Mouse (Mus musculus): ENCODE results near the gene Pdlim4.
"Not testable (repeated sequence)": the region's sequence is repeated elsewhere in the genome, so short reads cannot be mapped to it uniquely, and the experiment has no call there.

Pdlim4 gene

GRCm38 (mm10) chr11:54060316-54060715 lies 8.5 kb downstream of the Pdlim4 start:
- DNase-seq: no peak

- DNase-seq: peak in 1 of 2 experiments; percentile 23
Measured at GRCm38 (mm10) chr11:54059526-54059925, 9.3 kb downstream of the Pdlim4 start.

- DNase-seq: peak; percentile 62 to 72
Measured at GRCm38 (mm10) chr11:54058643-54059042, 10.2 kb downstream of the Pdlim4 start.

- DNase-seq: peak in 1 of 2 experiments; percentile 22
Measured at GRCm38 (mm10) chr11:54058056-54058617, 10.7 kb downstream of the Pdlim4 start.

- DNase-seq: no peak
Measured at GRCm38 (mm10) chr11:54057428-54057827, 11.4 kb downstream of the Pdlim4 start.

- DNase-seq: peak; percentile 48 to 69
Measured at GRCm38 (mm10) chr11:54056132-54056531, 12.7 kb downstream of the Pdlim4 start.

GRCm38 (mm10) chr11:54054257-54054656 lies 14.6 kb downstream of the Pdlim4 start:
- peak; percentile 52 to 70 for DNase-seq

- DNase-seq: no peak
Measured at GRCm38 (mm10) chr11:54053090-54053489, 15.7 kb downstream of the Pdlim4 start.

- no peak for DNase-seq
Measured at GRCm38 (mm10) chr11:54052128-54052527, 16.7 kb downstream of the Pdlim4 start.

GRCm38 (mm10) chr11:54051161-54051560 lies 17.7 kb downstream of the Pdlim4 start:
- no peak for DNase-seq

GRCm38 (mm10) chr11:54050205-54050604 lies 18.6 kb downstream of the Pdlim4 start:
- DNase-seq: no peak

GRCm38 (mm10) chr11:54040676-54041075 lies 28.1 kb downstream of the Pdlim4 start:
- no peak for DNase-seq

GRCm38 (mm10) chr11:54032872-54033271 lies 35.9 kb downstream of the Pdlim4 start:
- DNase-seq: not testable (repeated sequence)

GRCm38 (mm10) chr11:54028997-54029396 lies 39.8 kb downstream of the Pdlim4 start:
- DNase-seq: no peak

- peak; percentile 92 for DNase-seq
Measured at GRCm38 (mm10) chr11:54028044-54028951, 40.5 kb downstream of the Pdlim4 start, which contains the start of gene Slc22a4. Slc22a4 (minus strand) TSS chr11:54028090.

- peak; percentile 71 to 77 for DNase-seq
Measured at GRCm38 (mm10) chr11:54027131-54028043, 41.4 kb downstream of the Pdlim4 start.

- peak; percentile 51 to 55 for DNase-seq
Measured at GRCm38 (mm10) chr11:54026491-54027041, 42.2 kb downstream of the Pdlim4 start.

- no peak for DNase-seq
Measured at GRCm38 (mm10) chr11:54021396-54022093, 47.3 kb downstream of the Pdlim4 start.

GRCm38 (mm10) chr11:54018893-54019732 lies 49.7 kb downstream of the Pdlim4 start:
- no peak for DNase-seq

- DNase-seq: no peak
Measured at GRCm38 (mm10) chr11:54017596-54017995, 51.2 kb downstream of the Pdlim4 start.

GRCm38 (mm10) chr11:54016051-54016450 lies 52.8 kb downstream of the Pdlim4 start:
- no peak for DNase-seq
